Mouse (Mus musculus): ENCODE results near the gene Cfap161. TPM values are rescaled to one million over a fixed set of nuclear protein-coding genes. Genes with fewer than 3 reads are reported as not detected.

Gene Cfap161
- total RNA-seq, 1 experiment, result 0.27 TPM

GRCm38 (mm10) chr7:83809060-83809459 is 14.4 kb upstream of the Cfap161 start:
- in situ Hi-C loops (cut with MboI; ENCODE audit: low sequenced_read_pairs in 2 of 2, unreplicated experiment in 2 of 2), result no loop called here
- H3K9me3 ChIP-seq (ENCODE audit: control insufficient read depth, insufficient read depth, low read depth, low read length), result no peaks in the 10 kb centered on the region
- TF ChIP-seq ZNF384 (IDR thresholded peaks at IDR 0.05; ENCODE audit: low read depth, low read length) (no peak), MAFK (IDR thresholded peaks at IDR 0.05; ENCODE audit: insufficient read depth, low read depth, low read length) (no peak), CHD2 (IDR thresholded peaks at IDR 0.05; ENCODE audit: low read depth, low read length) (no peak)
- no peaks in the 10 kb centered on the region for H3K36me3 ChIP-seq (ENCODE audit: control insufficient read depth, insufficient read depth, low read length, poor library complexity, severe bottlenecking)
- no peak for DNase-seq (ENCODE audit: low read depth, low spot score)
- no peak overlapping the region for H3K9ac ChIP-seq (ENCODE audit: insufficient read depth, low read depth, low read length, poor library complexity, severe bottlenecking)
- H3K4me3 ChIP-seq (ENCODE audit: insufficient read depth in 1 of 2, low read depth in 1 of 2, low read length in 2 of 2, poor library complexity in 1 of 2, severe bottlenecking in 1 of 2), result no peak overlapping the region
- H3K27ac ChIP-seq (ENCODE audit: insufficient read depth, low read depth, low read length, poor library complexity, severe bottlenecking), result no peak overlapping the region
- H3K4me1 ChIP-seq (ENCODE audit: control insufficient read depth in 2 of 2, insufficient read depth in 2 of 2, low read length in 2 of 2, poor library complexity in 1 of 2), result peaks cover 12 to 29% of the 10 kb centered on the region in 2 experiments

- in situ Hi-C loops (cut with MboI; ENCODE audit: low sequenced_read_pairs in 2 of 2, unreplicated experiment in 2 of 2), result no loop called here
- H3K9ac ChIP-seq (ENCODE audit: insufficient read depth, low read depth, low read length, poor library complexity, severe bottlenecking), result no peak overlapping the region
- no peak for TF ChIP-seq ZC3H11A (IDR thresholded peaks at IDR 0.05; ENCODE audit: borderline replicate concordance, low read depth, low read length)
- no peak for TF ChIP-seq MAFK (IDR thresholded peaks at IDR 0.05; ENCODE audit: insufficient read depth, low read depth, low read length)
- TF ChIP-seq ZNF384 (IDR thresholded peaks at IDR 0.05; ENCODE audit: low read depth, low read length), result no peak
- no peak for TF ChIP-seq CHD2 (IDR thresholded peaks at IDR 0.05; ENCODE audit: low read depth, low read length)
- no peak for TF ChIP-seq HCFC1 (IDR thresholded peaks at IDR 0.05; ENCODE audit: borderline replicate concordance, insufficient read depth, low read length)
- peaks cover 9 to 17% of the 10 kb centered on the region in 2 experiments for H3K4me1 ChIP-seq (ENCODE audit: control insufficient read depth in 2 of 2, insufficient read depth in 2 of 2, low read length in 2 of 2, poor library complexity in 1 of 2)
- H3K27ac ChIP-seq (ENCODE audit: insufficient read depth, low read depth, low read length, poor library complexity, severe bottlenecking), result no peak overlapping the region
- H3K36me3 ChIP-seq (ENCODE audit: control insufficient read depth, insufficient read depth, low read length, poor library complexity, severe bottlenecking), result no peaks in the 10 kb centered on the region
- no peaks in the 10 kb centered on the region for H3K9me3 ChIP-seq (ENCODE audit: control insufficient read depth, insufficient read depth, low read depth, low read length)
- no peak for DNase-seq (ENCODE audit: low read depth, low spot score)
- no peak overlapping the region for H3K4me3 ChIP-seq (ENCODE audit: insufficient read depth in 1 of 2, low read depth in 1 of 2, low read length in 2 of 2, poor library complexity in 1 of 2, severe bottlenecking in 1 of 2)
Observed at GRCm38 (mm10) chr7:83806934-83807333, 12.3 kb upstream of the Cfap161 start.

- Histone ChIP-seq H3K36me3 (ENCODE audit: control insufficient read depth, insufficient read depth, low read length, poor library complexity, severe bottlenecking) (no peaks in the 10 kb centered on the region), H3K4me1 (ENCODE audit: control insufficient read depth in 2 of 2, insufficient read depth in 2 of 2, low read length in 2 of 2, poor library complexity in 1 of 2) (no peaks in the 10 kb centered on the region; a peak in 1 of 4 replicates), H3K9ac (ENCODE audit: insufficient read depth, low read depth, low read length, poor library complexity, severe bottlenecking) (no peak overlapping the region), H3K9me3 (ENCODE audit: control insufficient read depth, insufficient read depth, low read depth, low read length) (no peaks in the 10 kb centered on the region), H3K27ac (ENCODE audit: insufficient read depth, low read depth, low read length, poor library complexity, severe bottlenecking) (no peak overlapping the region), H3K4me3 (ENCODE audit: insufficient read depth in 1 of 2, low read depth in 1 of 2, low read length in 2 of 2, poor library complexity in 1 of 2, severe bottlenecking in 1 of 2) (no peak overlapping the region)
- in situ Hi-C loops (cut with MboI; ENCODE audit: low sequenced_read_pairs in 2 of 2, unreplicated experiment in 2 of 2), result no loop called here
- TF ChIP-seq HCFC1 (IDR thresholded peaks at IDR 0.05; ENCODE audit: borderline replicate concordance, insufficient read depth, low read length) (no peak), MAFK (IDR thresholded peaks at IDR 0.05; ENCODE audit: insufficient read depth, low read depth, low read length) (no peak), CHD2 (IDR thresholded peaks at IDR 0.05; ENCODE audit: low read depth, low read length) (no peak), ZNF384 (IDR thresholded peaks at IDR 0.05; ENCODE audit: low read depth, low read length) (no peak), ZC3H11A (IDR thresholded peaks at IDR 0.05; ENCODE audit: borderline replicate concordance, low read depth, low read length) (no peak)
- no peak for DNase-seq (ENCODE audit: low read depth, low spot score)
Observed at GRCm38 (mm10) chr7:83803777-83804176, 9.1 kb upstream of the Cfap161 start.

GRCm38 (mm10) chr7:83802509-83802908 is 7.8 kb upstream of the Cfap161 start:
- H3K9me3 ChIP-seq (ENCODE audit: control insufficient read depth, insufficient read depth, low read depth, low read length), result no peaks in the 10 kb centered on the region
- no peak overlapping the region for H3K9ac ChIP-seq (ENCODE audit: insufficient read depth, low read depth, low read length, poor library complexity, severe bottlenecking)
- in situ Hi-C loops (cut with MboI; ENCODE audit: low sequenced_read_pairs in 2 of 2, unreplicated experiment in 2 of 2), result no loop called here
- H3K27ac ChIP-seq (ENCODE audit: insufficient read depth, low read depth, low read length, poor library complexity, severe bottlenecking), result no peak overlapping the region
- DNase-seq (ENCODE audit: low read depth, low spot score), result no peak
- no peaks in the 10 kb centered on the region for H3K4me1 ChIP-seq (ENCODE audit: control insufficient read depth in 2 of 2, insufficient read depth in 2 of 2, low read length in 2 of 2, poor library complexity in 1 of 2)
- no peaks in the 10 kb centered on the region for H3K36me3 ChIP-seq (ENCODE audit: control insufficient read depth, insufficient read depth, low read length, poor library complexity, severe bottlenecking)
- TF ChIP-seq MAFK (IDR thresholded peaks at IDR 0.05; ENCODE audit: insufficient read depth, low read depth, low read length) (no peak), ZC3H11A (IDR thresholded peaks at IDR 0.05; ENCODE audit: borderline replicate concordance, low read depth, low read length) (no peak), CHD2 (IDR thresholded peaks at IDR 0.05; ENCODE audit: low read depth, low read length) (no peak), ZNF384 (IDR thresholded peaks at IDR 0.05; ENCODE audit: low read depth, low read length) (no peak), HCFC1 (IDR thresholded peaks at IDR 0.05; ENCODE audit: borderline replicate concordance, insufficient read depth, low read length) (no peak)
- H3K4me3 ChIP-seq (ENCODE audit: insufficient read depth in 1 of 2, low read depth in 1 of 2, low read length in 2 of 2, poor library complexity in 1 of 2, severe bottlenecking in 1 of 2), result no peak overlapping the region

GRCm38 (mm10) chr7:83802007-83802406 is 7.3 kb upstream of the Cfap161 start:
- DNase-seq (ENCODE audit: low read depth, low spot score), result no peak
- Histone ChIP-seq H3K9ac (ENCODE audit: insufficient read depth, low read depth, low read length, poor library complexity, severe bottlenecking) (no peak overlapping the region), H3K27ac (ENCODE audit: insufficient read depth, low read depth, low read length, poor library complexity, severe bottlenecking) (no peak overlapping the region), H3K4me3 (ENCODE audit: insufficient read depth in 1 of 2, low read depth in 1 of 2, low read length in 2 of 2, poor library complexity in 1 of 2, severe bottlenecking in 1 of 2) (no peak overlapping the region), H3K4me1 (ENCODE audit: control insufficient read depth in 2 of 2, insufficient read depth in 2 of 2, low read length in 2 of 2, poor library complexity in 1 of 2) (no peaks in the 10 kb centered on the region), H3K9me3 (ENCODE audit: control insufficient read depth, insufficient read depth, low read depth, low read length) (no peaks in the 10 kb centered on the region), H3K36me3 (ENCODE audit: control insufficient read depth, insufficient read depth, low read length, poor library complexity, severe bottlenecking) (no peaks in the 10 kb centered on the region)
- TF ChIP-seq HCFC1 (IDR thresholded peaks at IDR 0.05; ENCODE audit: borderline replicate concordance, insufficient read depth, low read length) (no peak), MAFK (IDR thresholded peaks at IDR 0.05; ENCODE audit: insufficient read depth, low read depth, low read length) (no peak), ZC3H11A (IDR thresholded peaks at IDR 0.05; ENCODE audit: borderline replicate concordance, low read depth, low read length) (no peak), ZNF384 (IDR thresholded peaks at IDR 0.05; ENCODE audit: low read depth, low read length) (no peak), CHD2 (IDR thresholded peaks at IDR 0.05; ENCODE audit: low read depth, low read length) (no peak)
- in situ Hi-C loops (cut with MboI; ENCODE audit: low sequenced_read_pairs in 2 of 2, unreplicated experiment in 2 of 2), result no loop called here
